Mouse (Mus musculus) lung, embryonic 14.5 days (tissue): ENCODE data around the gene Ttbk2. TPM values are rescaled to one million over a fixed set of nuclear protein-coding genes. Genes with fewer than 3 reads are reported as not detected.

ENCODE experiments used
- ATAC-seq: fragments of 200-750 bp; cut with Nextera tagmentation; 2 replicates; pipeline ENCODE4 v1.8.0; 2017; ENCODE audit warnings: mild to moderate bottlenecking, moderate TSS enrichment, moderate library complexity; ENCODE audit not compliant: insufficient read depth
- DNase-seq: peaks from one replicate; pipeline ENCODE4 v3.0.0-alpha.2; 2015
- H3K27ac ChIP-seq: fragments of 300-500 bp; sonication (generic); 2 replicates; pipeline ENCODE4 v1.5.1; 2014; ENCODE audit warnings: low read depth, mild to moderate bottlenecking, moderate library complexity
- H3K27me3 ChIP-seq: fragments of 300-500 bp; sonication (generic); 2 replicates; pipeline ENCODE4 v1.6.1; 2014; ENCODE audit warnings: low read length, control low read depth; ENCODE audit not compliant: insufficient read depth
- H3K36me3 ChIP-seq: fragments of 300-500 bp; sonication (generic); 2 replicates; pipeline ENCODE4 v1.6.1; 2014; ENCODE audit warnings: control low read depth; ENCODE audit not compliant: insufficient read depth
- H3K4me1 ChIP-seq: fragments of 300-500 bp; sonication (generic); 2 replicates; pipeline ENCODE4 v1.6.1; 2014; ENCODE audit warnings: antibody characterized with exemption, control low read depth; ENCODE audit not compliant: insufficient read depth
- H3K4me2 ChIP-seq: fragments of 300-500 bp; sonication (generic); 2 replicates; pipeline ENCODE4 v1.6.1; 2014; ENCODE audit warnings: mild to moderate bottlenecking
- H3K4me3 ChIP-seq: fragments of 300-500 bp; sonication (generic); 2 replicates; pipeline ENCODE4 v1.5.1; 2014; ENCODE audit warnings: low read depth, low read length
- H3K9ac ChIP-seq: fragments of 300-500 bp; sonication (generic); 2 replicates; pipeline ENCODE4 v1.6.1; 2014
- H3K9me3 ChIP-seq: fragments of 300-500 bp; sonication (generic); 2 replicates; pipeline ENCODE4 v1.6.1; 2016; ENCODE audit warnings: low read depth, low read length, control low read depth
- CTCF ChIP-seq: IDR thresholded peaks from 2 replicates; pipeline ENCODE4 v1.5.1; 2016; ENCODE audit warnings: antibody characterized with exemption, low read depth
- WGBS: fragments of 180-500 bp; shearing (Covaris S2); extraction: QIAGEN DNeasy Blood & Tissue Kit; methylation state at CpG from one replicate; pipeline ENCODE4 v1.1.7; 2014; 5-methylcytosine and 5-hydroxymethylcytosine counted together
- polyA plus RNA-seq: library from polyadenylated mRNA; unstranded; fragments of >200 nt; fragmentation: Nextera tagmentation; extraction: Ambion mirVana; gene quantifications from 2 replicates; pipeline ENCODE4 v1.2.1, GENCODE M21; 2014

Ttbk2 gene
- polyA plus RNA-seq, 1 experiment from 2014 or later, result 5.5 TPM

GRCm38 (mm10) chr2:120707041-120707440 is 143.4 kb downstream of the Ttbk2 start:
- DNase-seq, result no peak
- no peak for ATAC-seq
- H3K36me3 ChIP-seq, result peaks cover 40% of the 10 kb centered on the region; the same call in 1 of the 2 replicates
- H3K27me3 ChIP-seq, result no peaks in the 10 kb centered on the region
- H3K9me3 ChIP-seq, result no peaks in the 10 kb centered on the region
- no peaks in the 10 kb centered on the region for H3K4me1 ChIP-seq
- no peak overlapping the region for H3K27ac ChIP-seq
- H3K4me3 ChIP-seq, result no peak overlapping the region
- no peak overlapping the region for H3K9ac ChIP-seq
- no peak overlapping the region for H3K4me2 ChIP-seq
- no peak for TF ChIP-seq CTCF

- Histone ChIP-seq H3K27me3 (no peaks in the 10 kb centered on the region), H3K9me3 (no peaks in the 10 kb centered on the region), H3K4me2 (no peak overlapping the region), H3K9ac (no peak overlapping the region), H3K27ac (no peak overlapping the region), H3K4me3 (no peak overlapping the region), H3K36me3 (peaks cover 60% of the 10 kb centered on the region), H3K4me1 (no peaks in the 10 kb centered on the region)
- TF ChIP-seq CTCF, result no peak
- no peak for DNase-seq
- WGBS, result 71% methylated on average over 5 of the region's 5 CpGs
- no peak for ATAC-seq
These were observed 147.7 kb downstream of the Ttbk2 start for GRCm38 (mm10) chr2:120702675-120703074.

- no peak for TF ChIP-seq CTCF
- Histone ChIP-seq H3K9me3 (no peaks in the 10 kb centered on the region), H3K36me3 (peaks cover 79% of the 10 kb centered on the region), H3K9ac (no peak overlapping the region), H3K4me3 (no peak overlapping the region), H3K27me3 (no peaks in the 10 kb centered on the region), H3K4me2 (no peak overlapping the region), H3K27ac (no peak overlapping the region), H3K4me1 (no peaks in the 10 kb centered on the region)
- DNase-seq (no peak), ATAC-seq (no peak)
- 79% methylated on average over 3 of the region's 3 CpGs for WGBS
These were observed 150.0 kb downstream of the Ttbk2 start for GRCm38 (mm10) chr2:120700379-120700885.

GRCm38 (mm10) chr2:120697767-120698166 is 152.6 kb downstream of the Ttbk2 start:
- Histone ChIP-seq H3K9ac (no peak overlapping the region), H3K4me1 (no peaks in the 10 kb centered on the region), H3K27me3 (no peaks in the 10 kb centered on the region), H3K9me3 (no peaks in the 10 kb centered on the region), H3K27ac (no peak overlapping the region), H3K4me2 (no peak overlapping the region), H3K4me3 (no peak overlapping the region), H3K36me3 (peaks cover 77% of the 10 kb centered on the region)
- DNase-seq (no peak), ATAC-seq (no peak)
- WGBS, result 79% methylated on average over 5 of the region's 5 CpGs
- TF ChIP-seq CTCF, result no peak

Other genes with a start within 250 kb of the Ttbk2 start
- gene Haus2, start 241.2 kb downstream of the Ttbk2 start, polyA plus RNA-seq, result 25.7 and 26.0 TPM in 2 replicates
- 22.6 and 23.5 TPM in 2 replicates for gene Lrrc57, start 241.1 kb downstream of the Ttbk2 start, polyA plus RNA-seq
- gene Stard9, start 221.5 kb downstream of the Ttbk2 start, polyA plus RNA-seq, result 14.1 and 14.9 TPM in 2 replicates
- gene Cdan1, start 476 bp downstream of the Ttbk2 start, polyA plus RNA-seq, result 10.7 TPM in 2 replicates
- gene Ubr1, start 120.1 kb upstream of the Ttbk2 start, polyA plus RNA-seq, result 26.5 and 30.0 TPM in 2 replicates
- gene Tmem62, start 126.4 kb upstream of the Ttbk2 start, polyA plus RNA-seq, result 4.1 and 4.9 TPM in 2 replicates
- 32.9 and 36.1 TPM in 2 replicates for gene Ccndbp1, start 157.8 kb upstream of the Ttbk2 start, polyA plus RNA-seq
- 0.72 and 0.78 TPM in 2 replicates for gene Epb42, start 186.5 kb upstream of the Ttbk2 start, polyA plus RNA-seq
- not detected in 2 replicates for gene Tgm5, start 235.2 kb upstream of the Ttbk2 start, polyA plus RNA-seq